Mouse (Mus musculus) testis, adult 2 months (tissue): ENCODE measurements around the gene Rab3b.

Source experiments
- CTCF ChIP-seq: fragments of 200-500 bp; IDR thresholded peaks from 2 replicates; pipeline ENCODE4 v1.5.1; 2012; ENCODE audit warnings: low read depth, mild to moderate bottlenecking, inconsistent platforms, low read length, moderate library complexity; ENCODE audit not compliant: control insufficient read depth, insufficient read depth, insufficient replicate concordance
- POLR2A ChIP-seq: fragments of 200-500 bp; IDR thresholded peaks from 2 replicates; pipeline ENCODE4 v1.6.1; 2012; ENCODE audit warnings: low read depth, mild to moderate bottlenecking, inconsistent platforms, low read length, moderate library complexity; ENCODE audit not compliant: control insufficient read depth

- no peak for TF ChIP-seq CTCF
- no peak for TF ChIP-seq POLR2A
These were observed 27.0 kb downstream of the Rab3b start for GRCm38 (mm10) chr4:108905859-108906258.
